Mouse (Mus musculus): ENCODE results near the gene Wdr49. TPM values are rescaled to one million over a fixed set of nuclear protein-coding genes. Genes with fewer than 3 reads are reported as not detected.

Wdr49 gene
- polyA plus RNA-seq (2012; rRNA removed) = not detected in 2 replicates
- polyA plus RNA-seq (2014; fragmentation: Nextera tagmentation; extraction: Ambion mirVana) = not detected in 2 replicates

DNA sequence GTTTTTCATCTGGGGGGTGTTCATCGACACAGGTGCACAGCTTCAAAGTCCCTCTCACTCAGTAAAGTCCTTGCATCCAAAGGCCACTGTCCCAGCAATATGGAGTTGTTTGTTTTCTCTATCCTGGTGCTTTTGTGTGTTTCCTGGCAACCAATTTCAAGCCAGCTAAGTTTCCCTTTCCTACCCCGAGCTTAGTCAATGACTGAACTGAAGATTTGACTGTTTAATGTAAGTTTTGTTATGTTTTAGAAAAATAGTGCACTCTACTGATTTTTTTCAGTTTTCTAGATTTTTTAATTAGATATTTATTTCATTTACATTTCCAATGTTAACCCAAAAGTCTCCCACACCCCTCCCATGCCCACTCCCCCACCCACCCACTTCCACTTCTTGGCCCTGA, at the start of gene Wdr49:
Wdr49 (minus strand) TSS at position 101 of the 400 bp plus-strand sequence.
- Histone ChIP-seq H3K27me3 (ENCODE audit: control insufficient read depth, insufficient read depth, low read length) (no peaks in the 10 kb centered on the region), H3K27ac (no peak within 1 kb of the TSS), H3K9ac (replicated peaks) (no peak within 1 kb of the TSS), H3K4me3 (ENCODE audit: insufficient read depth in 1 of 2, low read depth in 2 of 2, low read length in 2 of 2) (no peak within 1 kb of the TSS), H3K9me3 (ENCODE audit: control insufficient read depth, low read length) (no peaks in the 10 kb centered on the region), H3K36me3 (replicated peaks; ENCODE audit: control insufficient read depth, insufficient read depth, low read depth) (no peaks in the 10 kb centered on the region), H3K4me1 (replicated peaks; ENCODE audit: control insufficient read depth in 2 of 2, insufficient read depth in 2 of 2, low read length in 1 of 2) (no peaks in the 10 kb centered on the region), H3K4me2 (ENCODE audit: low read depth) (no peak within 1 kb of the TSS)
- no peak for ATAC-seq (ENCODE audit: insufficient read depth)
- no peak for DNase-seq (ENCODE audit: low read depth in 3 of 3, low spot score in 3 of 3)
- 39% methylated on average over 2 of the region's 2 CpGs for WGBS (ENCODE audit: insufficient replicate concordance)
- no peak for TF ChIP-seq CTCF (IDR thresholded peaks at IDR 0.05; ENCODE audit: low read depth)
- no peak for TF ChIP-seq EP300 (IDR thresholded peaks at IDR 0.05; ENCODE audit: low read depth)

DNA sequence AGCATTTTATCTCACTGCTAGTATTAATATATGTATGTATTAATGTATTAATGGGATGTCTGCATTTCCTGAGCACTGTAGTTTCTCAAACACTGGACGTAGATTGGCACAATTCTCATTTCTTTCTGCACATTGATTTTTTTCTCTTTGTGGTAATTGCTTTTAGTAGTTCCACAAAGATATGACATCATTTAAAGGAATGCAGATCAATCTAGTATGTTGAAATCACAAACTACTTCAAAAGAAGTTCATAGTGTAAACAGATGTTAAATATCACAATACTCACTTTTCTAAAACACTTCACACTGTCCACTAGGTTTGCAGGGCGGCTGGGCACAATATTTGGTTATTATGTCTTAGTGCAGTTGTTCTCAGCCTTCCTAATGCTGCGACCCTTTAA, 49.1 kb upstream of the Wdr49 start:
- TF ChIP-seq EP300 (IDR thresholded peaks at IDR 0.05; ENCODE audit: low read depth) = no peak
- TF ChIP-seq CTCF (IDR thresholded peaks at IDR 0.05; ENCODE audit: low read depth) = no peak
- Histone ChIP-seq H3K27me3 (ENCODE audit: control insufficient read depth, insufficient read depth, low read length) (no peaks in the 10 kb centered on the region), H3K4me1 (replicated peaks; ENCODE audit: control insufficient read depth in 2 of 2, insufficient read depth in 2 of 2, low read length in 1 of 2) (peaks cover 7 to 11% of the 10 kb centered on the region in 2 experiments), H3K4me3 (ENCODE audit: insufficient read depth in 1 of 2, low read depth in 2 of 2, low read length in 2 of 2) (no peak overlapping the region), H3K9ac (replicated peaks) (no peak overlapping the region), H3K4me2 (ENCODE audit: low read depth) (no peak overlapping the region), H3K9me3 (ENCODE audit: control insufficient read depth, low read length) (no peaks in the 10 kb centered on the region), H3K36me3 (replicated peaks; ENCODE audit: control insufficient read depth, insufficient read depth, low read depth) (peaks cover 13% of the 10 kb centered on the region), H3K27ac (no peak overlapping the region)
- WGBS (ENCODE audit: insufficient replicate concordance) = 76% methylated on average over 3 of the region's 3 CpGs
- DNase-seq (ENCODE audit: low read depth in 3 of 3, low spot score in 3 of 3) = no peak
- ATAC-seq (ENCODE audit: insufficient read depth) = no peak

DNA sequence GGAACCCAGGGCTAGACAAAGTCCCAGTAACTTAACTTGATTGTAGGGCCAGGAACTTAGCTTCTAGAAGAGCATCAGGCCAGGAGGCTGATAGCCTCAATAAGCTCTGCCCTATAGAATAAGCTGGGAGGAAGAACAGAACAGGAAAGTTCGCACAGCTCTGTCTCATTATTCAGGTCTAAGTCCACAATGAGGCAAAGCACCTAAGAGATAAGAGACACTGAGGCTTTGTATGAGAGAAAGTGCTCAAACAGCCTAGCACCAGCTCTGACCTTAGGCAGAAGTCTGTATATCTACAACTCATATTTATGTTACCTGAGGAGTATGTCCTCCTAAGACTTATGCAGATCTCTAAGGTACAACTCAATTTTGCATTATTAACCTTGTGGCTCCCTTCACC, 40.6 kb upstream of the Wdr49 start:
- DNase-seq (ENCODE audit: low read depth in 3 of 3, low spot score in 3 of 3) = no peak
- Histone ChIP-seq H3K9ac (replicated peaks) (no peak overlapping the region), H3K27me3 (ENCODE audit: control insufficient read depth, insufficient read depth, low read length) (no peaks in the 10 kb centered on the region), H3K4me3 (ENCODE audit: insufficient read depth in 1 of 2, low read depth in 2 of 2, low read length in 2 of 2) (no peak overlapping the region), H3K27ac (no peak overlapping the region), H3K36me3 (replicated peaks; ENCODE audit: control insufficient read depth, insufficient read depth, low read depth) (peaks cover 22% of the 10 kb centered on the region), H3K4me1 (replicated peaks; ENCODE audit: control insufficient read depth in 2 of 2, insufficient read depth in 2 of 2, low read length in 1 of 2) (no peaks in the 10 kb centered on the region), H3K9me3 (ENCODE audit: control insufficient read depth, low read length) (no peaks in the 10 kb centered on the region), H3K4me2 (ENCODE audit: low read depth) (no peak overlapping the region)
- ATAC-seq (ENCODE audit: insufficient read depth) = no peak
- 64% methylated on average over 1 of the region's 1 CpGs for WGBS (ENCODE audit: insufficient replicate concordance)
- no peak for TF ChIP-seq EP300 (IDR thresholded peaks at IDR 0.05; ENCODE audit: low read depth)
- TF ChIP-seq CTCF (IDR thresholded peaks at IDR 0.05; ENCODE audit: low read depth) = no peak

DNA sequence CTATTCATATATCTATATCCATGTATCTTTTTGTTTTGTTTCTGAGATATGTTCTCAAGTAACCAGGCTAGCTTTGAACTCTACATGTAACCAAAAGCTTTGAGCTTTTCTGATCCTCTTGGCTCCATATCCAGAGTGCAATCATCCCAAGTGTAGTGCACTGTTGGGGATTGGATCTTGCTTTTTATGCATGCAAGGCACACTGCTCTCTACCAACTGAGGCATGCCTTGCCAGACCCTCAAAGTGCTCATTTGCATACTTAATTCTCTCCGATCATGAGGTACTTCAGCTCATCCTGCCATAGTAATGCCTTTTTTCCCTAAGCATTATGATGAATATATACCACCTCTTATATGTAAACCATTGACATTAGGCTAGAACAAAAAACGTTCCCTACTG, 39.4 kb upstream of the Wdr49 start:
- no peaks in the 10 kb centered on the region for H3K27me3 ChIP-seq (ENCODE audit: control insufficient read depth, insufficient read depth, low read length)
- ATAC-seq (ENCODE audit: insufficient read depth) (no peak), DNase-seq (ENCODE audit: low read depth in 3 of 3, low spot score in 3 of 3) (no peak)
- 73% methylated on average over 2 of the region's 2 CpGs for WGBS (ENCODE audit: insufficient replicate concordance)
- TF ChIP-seq EP300 (IDR thresholded peaks at IDR 0.05; ENCODE audit: low read depth) (no peak), CTCF (IDR thresholded peaks at IDR 0.05; ENCODE audit: low read depth) (no peak)
- H3K27ac ChIP-seq = no peak overlapping the region
- no peaks in the 10 kb centered on the region for H3K9me3 ChIP-seq (ENCODE audit: control insufficient read depth, low read length)
- no peaks in the 10 kb centered on the region for H3K4me1 ChIP-seq (replicated peaks; ENCODE audit: control insufficient read depth in 2 of 2, insufficient read depth in 2 of 2, low read length in 1 of 2)
- H3K9ac ChIP-seq (replicated peaks) = no peak overlapping the region
- H3K4me3 ChIP-seq (ENCODE audit: insufficient read depth in 1 of 2, low read depth in 2 of 2, low read length in 2 of 2) = no peak overlapping the region
- peaks cover 15% of the 10 kb centered on the region for H3K36me3 ChIP-seq (replicated peaks; ENCODE audit: control insufficient read depth, insufficient read depth, low read depth)
- H3K4me2 ChIP-seq (ENCODE audit: low read depth) = no peak overlapping the region

DNA sequence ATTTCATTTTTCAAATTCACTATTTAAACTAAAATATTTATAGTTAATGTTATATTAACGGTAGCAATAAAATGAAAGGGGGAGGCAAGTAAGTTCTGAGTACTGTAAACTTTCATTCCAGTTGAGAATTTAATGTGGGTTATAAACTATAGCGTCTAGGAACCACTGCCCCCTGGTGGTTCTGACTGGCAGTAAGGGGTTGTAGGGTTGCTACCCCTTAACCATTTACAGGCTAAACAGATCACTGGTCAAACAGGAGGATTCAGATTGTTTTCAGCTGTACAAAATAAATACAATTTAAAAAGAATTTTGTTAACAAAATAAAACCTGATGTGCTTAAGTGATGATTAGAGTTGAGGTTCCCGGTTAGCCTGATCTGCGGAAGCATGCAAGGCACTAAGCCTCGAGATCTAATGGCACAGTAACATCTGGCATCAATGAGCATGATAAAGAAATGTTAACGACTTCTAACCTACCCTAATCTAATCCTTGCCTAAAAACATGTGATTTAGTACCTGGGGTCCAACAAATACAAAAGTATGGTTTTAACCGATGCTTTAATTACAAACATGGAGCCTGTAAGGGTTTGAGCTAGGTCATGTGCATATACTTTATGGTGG, 35.8 kb upstream of the Wdr49 start:
- Histone ChIP-seq H3K27ac (no peak overlapping the region), H3K27me3 (ENCODE audit: control insufficient read depth, insufficient read depth, low read length) (no peaks in the 10 kb centered on the region), H3K36me3 (replicated peaks; ENCODE audit: control insufficient read depth, insufficient read depth, low read depth) (peaks cover 10% of the 10 kb centered on the region), H3K4me2 (ENCODE audit: low read depth) (no peak overlapping the region), H3K9ac (replicated peaks) (no peak overlapping the region), H3K9me3 (ENCODE audit: control insufficient read depth, low read length) (no peaks in the 10 kb centered on the region), H3K4me3 (ENCODE audit: insufficient read depth in 1 of 2, low read depth in 2 of 2, low read length in 2 of 2) (no peak overlapping the region), H3K4me1 (replicated peaks; ENCODE audit: control insufficient read depth in 2 of 2, insufficient read depth in 2 of 2, low read length in 1 of 2) (no peaks in the 10 kb centered on the region)
- TF ChIP-seq EP300 (IDR thresholded peaks at IDR 0.05; ENCODE audit: low read depth) = no peak
- peak; percentile 64 for TF ChIP-seq CTCF (IDR thresholded peaks at IDR 0.05; ENCODE audit: low read depth)
- DNase-seq (ENCODE audit: low read depth in 3 of 3, low spot score in 3 of 3) = peak in 2 of 3 experiments; percentile 10 to 14
- WGBS (ENCODE audit: insufficient replicate concordance) = 76% methylated on average over 7 of the region's 7 CpGs
- ATAC-seq (ENCODE audit: insufficient read depth) = no peak
